ENCODE assay signal across 8 mouse cellular contexts in the genomic region with DNA sequence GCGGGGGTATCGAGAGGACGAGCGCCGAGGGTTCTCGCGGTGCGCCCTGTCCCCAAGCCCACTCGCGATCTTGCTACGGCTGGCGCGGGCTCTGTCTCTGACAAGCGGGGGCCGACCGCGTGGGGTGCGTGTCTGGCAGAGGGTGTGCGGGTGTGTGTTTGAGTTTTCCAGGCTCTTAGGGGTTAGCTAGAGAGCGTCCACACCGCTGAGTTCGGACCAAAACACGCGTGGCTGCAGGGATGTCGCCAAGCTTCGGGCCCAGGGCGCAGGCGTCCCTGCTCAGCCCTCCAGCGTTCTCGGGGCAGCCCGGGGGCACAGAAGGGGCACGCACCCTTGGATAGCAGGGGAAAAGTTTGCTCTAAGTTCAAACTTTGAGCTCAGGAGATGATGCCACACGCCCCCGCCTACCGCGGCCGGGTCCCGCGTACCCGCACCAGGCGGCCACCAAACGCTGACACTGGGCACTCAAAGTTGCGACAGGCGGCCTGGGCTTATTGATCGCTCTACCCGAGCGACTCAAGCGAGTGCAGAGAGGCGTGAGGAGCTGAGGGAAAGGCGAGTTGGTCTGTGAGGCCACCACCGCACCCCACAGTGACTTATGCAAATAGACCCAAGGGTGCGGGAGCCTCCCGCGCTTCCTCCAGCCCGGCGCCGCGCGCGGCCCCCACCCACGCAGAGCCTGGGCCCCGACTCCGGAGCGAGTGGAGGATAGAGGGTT. TPM values are rescaled to one million over a fixed set of nuclear protein-coding genes. Genes with fewer than 3 reads are reported as not detected.
DNase-seq lines count a peak whose midpoint lies in the region; ATAC-seq and TF ChIP-seq lines count a peak whose summit lies in the region.

No protein-coding gene starts in this region.

- under 1% methylated on average over 64 of the region's 64 CpGs for WGBS in hindbrain, embryonic 15.5 days

- H3K9ac ChIP-seq in hindbrain, embryonic 15.5 days: peak overlapping the region; percentile 91

- intact Hi-C loops in gastrocnemius, adult 2 months (cut with DNase I): loop anchor here (2.0 to 10.0 kb wide), 8 partner anchors 34 to 997 kb away; no protein-coding TSS in a partner anchor
- intact Hi-C loops in left cerebral cortex, postnatal 25 days (cut with DNase I): loop anchor here (2.0 to 5.0 kb wide), 7 partner anchors 37 to 1414 kb away; no protein-coding TSS in a partner anchor

- no peaks in the 10 kb centered on the region for H3K27me3 ChIP-seq in hindbrain, embryonic 15.5 days
- H3K27me3 ChIP-seq in megakaryocyte, embryonic 14.5 days (replicated peaks): peaks cover 2% of the 10 kb centered on the region

- no peak for TF ChIP-seq CTCF in gastrocnemius, adult 2 months (IDR thresholded peaks at IDR 0.05)

- peak overlapping the region; percentile 99 for H3K4me2 ChIP-seq in hindbrain, embryonic 15.5 days

- peak; percentile 60 for DNase-seq in ZHBTc4 (ENCODE audit: low read depth, low spot score)
- peak; percentile 63 to 68 for DNase-seq in cerebellum, postnatal 25 days
- peak; percentile 69 for DNase-seq in gastrocnemius, adult 2 months
- DNase-seq in left cerebral cortex, postnatal 25 days (ENCODE audit: low spot score in 2 of 2): peak; percentile 59 to 60
- peak; percentile 54 for DNase-seq in right cerebral cortex, adult 18-20 months
- peak; percentile 51 for DNase-seq in urinary bladder, postnatal 25 days (ENCODE audit: low spot score)

- H3K9me3 ChIP-seq in hindbrain, embryonic 15.5 days: no peaks in the 10 kb centered on the region
- 0 out of 2 replicates have a peak, but pooled peaks cover under 1% of the 10 kb centered on the region for H3K9me3 ChIP-seq in megakaryocyte, embryonic 14.5 days

- H3K4me1 ChIP-seq in hindbrain, embryonic 15.5 days (replicated peaks): peaks cover 34% of the 10 kb centered on the region
- peaks cover 13% of the 10 kb centered on the region for H3K4me1 ChIP-seq in megakaryocyte, embryonic 14.5 days

- peak; percentile 55 for ATAC-seq in hindbrain, embryonic 15.5 days (ENCODE audit: low FRiP score, low read depth)

- H3K36me3 ChIP-seq in hindbrain, embryonic 15.5 days: no peaks in the 10 kb centered on the region
- no peaks in the 10 kb centered on the region for H3K36me3 ChIP-seq in megakaryocyte, embryonic 14.5 days (replicated peaks; ENCODE audit: low read length)

- peak overlapping the region; percentile 97 for H3K4me3 ChIP-seq in gastrocnemius, adult 2 months
- H3K4me3 ChIP-seq in hindbrain, embryonic 15.5 days: peak overlapping the region; percentile 94
- H3K4me3 ChIP-seq in megakaryocyte, embryonic 14.5 days (replicated peaks): peak overlapping the region; percentile 98

- H3K27ac ChIP-seq in gastrocnemius, adult 2 months: peak overlapping the region; percentile 98
- H3K27ac ChIP-seq in hindbrain, embryonic 15.5 days (replicated peaks): peak overlapping the region; percentile 100

RNA-seq across cellular contexts. Expression of a gene that starts 0.7 kb away (rescaled TPM):
- 10 to 100 TPM; 17.4 to 20.9 TPM for total RNA-seq in gastrocnemius, adult 2 months (2021)
- polyA plus RNA-seq in hindbrain, embryonic 15.5 days (2015; fragmentation: Nextera tagmentation; extraction: Ambion mirVana): 61.6 and 74.2 TPM in 2 replicates
- 100 to 1,000 TPM; 132 to 157 TPM for total RNA-seq in left cerebral cortex, postnatal 25 days (2021)
- 37.5 and 76.1 TPM in 2 replicates for polyA plus RNA-seq in megakaryocyte, embryonic 14.5 days (2012; ENCODE audit: insufficient read depth, low replicate concordance)

Comparison
In these comparisons a context has a peak if more than half of its experiments do, and no peak if none do; other contexts are left out.
1. Peak in every context shown above with its lines: DNase-seq, ATAC-seq, H3K4me3 ChIP-seq and H3K27ac ChIP-seq.
2. RNA of a gene that starts 0.7 kb away (total RNA-seq): 132 to 157 TPM in left cerebral cortex, postnatal 25 days; 17.4 to 20.9 TPM in gastrocnemius, adult 2 months; every median in the first group is over 4 times any median in the second.